Mouse (Mus musculus) inflammation-experienced regulatory T-cells, adult 6 months (primary cell): Measurements from ENCODE around the gene Clec4a4. TPM values are rescaled to one million over a fixed set of nuclear protein-coding genes. Genes with fewer than 3 reads are reported as not detected.
"Not testable (repeated sequence)": the region's sequence is repeated elsewhere in the genome, so short reads cannot be mapped to it uniquely, and the experiment has no call there.

ENCODE experiments used
- ATAC-seq: one replicate; pipeline ENCODE4 v1.8.0; 2017
- polyA plus RNA-seq, 3 experiments: library from polyadenylated mRNA; unstranded; fragments of 100-300 nt; shearing (Covaris generic); gene quantifications; one replicate each; pipeline ENCODE4 v1.2.1; 2017

The Clec4a4 gene
- under 1 TPM in 1 of 3 experiments, not detected in 2; 0.88 TPM for polyA plus RNA-seq

GRCm38 (mm10) chr6:122989876-122990437 is at the start of gene Clec4a4:
Gene Clec4a4, plus strand, starts transcription at chr6:122990367.
- ATAC-seq = no peak

- no peak for ATAC-seq
Measured at GRCm38 (mm10) chr6:122946760-122947159, 43.4 kb upstream of the Clec4a4 start.

GRCm38 (mm10) chr6:122952401-122952800 is 37.8 kb upstream of the Clec4a4 start, which contains the start of gene Clec4a3:
Gene Clec4a3, plus strand, starts transcription at chr6:122952515.
- ATAC-seq = no peak

GRCm38 (mm10) chr6:122964562-122964961 is 25.6 kb upstream of the Clec4a4 start:
- no peak for ATAC-seq

GRCm38 (mm10) chr6:122969048-122969447 is 21.1 kb upstream of the Clec4a4 start:
- no peak for ATAC-seq

GRCm38 (mm10) chr6:123004696-123005095 is 14.5 kb downstream of the Clec4a4 start:
- ATAC-seq = not testable (repeated sequence)

GRCm38 (mm10) chr6:123005591-123005990 is 15.4 kb downstream of the Clec4a4 start:
- ATAC-seq = no peak

- ATAC-seq = no peak
Measured at GRCm38 (mm10) chr6:123049742-123050372, 59.7 kb downstream of the Clec4a4 start, which contains the start of gene Clec4b1. Gene Clec4b1, plus strand, starts transcription at chr6:123049962.

Other genes with a start within 250 kb of the Clec4a4 start
- 10 to 100 TPM; 59.4 to 80.7 (median 70.8) TPM for gene Slc2a3, start 188.7 kb upstream of the Clec4a4 start, polyA plus RNA-seq
- gene Foxj2, start 170.5 kb upstream of the Clec4a4 start, polyA plus RNA-seq = 10 to 100 TPM in 1 of 3 experiments, 1 to 10 TPM in 2; 6.6 to 10.9 (median 9.3) TPM
- under 1 TPM; 0.24 to 0.46 (median 0.38) TPM for gene C3ar1, start 134.2 kb upstream of the Clec4a4 start, polyA plus RNA-seq
- gene Necap1, start 115.9 kb upstream of the Clec4a4 start, polyA plus RNA-seq = 10 to 100 TPM; 36.9 to 60.8 (median 55.5) TPM
- gene Clec4a1, start 68.5 kb upstream of the Clec4a4 start, polyA plus RNA-seq = under 1 TPM in 2 of 3 experiments, not detected in 1; 0.79 to 0.99 TPM
- gene Clec4a3, start 37.9 kb upstream of the Clec4a4 start, polyA plus RNA-seq = under 1 TPM in 2 of 3 experiments, not detected in 1; 0.53 to 0.72 TPM
- gene Clec4b1, start 59.6 kb downstream of the Clec4a4 start, polyA plus RNA-seq = not detected
- gene Clec4a2, start 116.1 kb downstream of the Clec4a4 start, polyA plus RNA-seq = not detected
- not detected for gene Clec4b2, start 182.5 kb downstream of the Clec4a4 start, polyA plus RNA-seq
- gene Clec4n, start 239.5 kb downstream of the Clec4a4 start, polyA plus RNA-seq = under 1 TPM in 1 of 3 experiments, not detected in 2; 0.40 TPM